Mouse (Mus musculus): ENCODE results near the gene Wnt3a.

DNA sequence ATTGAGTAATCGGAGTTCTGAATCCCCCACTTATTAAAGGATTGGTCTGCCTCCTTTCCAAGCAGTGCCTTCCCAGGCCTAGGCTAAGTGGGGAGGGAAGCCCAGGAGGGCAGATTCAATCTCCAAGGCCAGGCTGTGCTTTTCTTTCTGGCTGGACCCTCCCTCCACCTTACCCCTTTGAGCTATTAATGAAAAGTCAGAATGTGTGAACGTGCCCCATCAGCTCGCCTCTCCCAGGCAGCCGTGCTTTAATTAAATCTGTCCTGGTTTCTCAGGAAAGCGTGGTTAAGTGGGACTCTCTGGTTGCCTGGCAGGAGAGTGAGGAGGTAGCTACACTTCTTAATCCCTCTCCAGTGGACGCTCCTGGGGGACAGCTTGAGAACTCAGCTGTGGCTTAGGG is 39.1 kb upstream of the Wnt3a start:
- TF ChIP-seq CTCF (IDR thresholded peaks at IDR 0.05; ENCODE audit: control insufficient read depth, insufficient read depth, low read length) (no peak), POLR2A (IDR thresholded peaks at IDR 0.05; ENCODE audit: borderline replicate concordance, control insufficient read depth, low read depth, low read length) (no peak)

Measured in bone marrow, adult 2 months (tissue).